Mouse (Mus musculus) gastrocnemius, adult 2 months (tissue): ENCODE measurements at regions not wholly inside any gene's neighbourhood (a gene's known extent, or its start where the extent isn't known, plus 50 kb on each side); places are given as distances from the start of the nearest gene placed in this dataset.
A peak's percentile ranks its signal among the peaks of the same experiment; 100 is the strongest.
"Not testable (repeated sequence)": the region's sequence is repeated elsewhere in the genome, so short reads cannot be mapped to it uniquely, and the experiment has no call there.

Experiments
- DNase-seq: peaks from one replicate; pipeline ENCODE4 v3.0.0; 2022
- H3K27ac ChIP-seq: fragments of 200-600 bp; 2 replicates; pipeline ENCODE4 v1.8.1; 2022; ENCODE audit warnings: mild to moderate bottlenecking
- H3K4me3 ChIP-seq: fragments of 200-600 bp; 2 replicates; pipeline ENCODE4 v1.8.1; 2022; ENCODE audit warnings: mild to moderate bottlenecking, moderate library complexity
- CTCF ChIP-seq: fragments of 200-600 bp; IDR thresholded peaks from 2 replicates; pipeline ENCODE4 v1.8.1; 2022; ENCODE audit warnings: antibody characterized with exemption, mild to moderate bottlenecking, moderate library complexity
- intact Hi-C: fragments of 180-260 bp; cut with DNase I; formaldehyde crosslinking; loops from one replicate; pipeline ENCODE4 v1.15.1; 2025

DNA sequence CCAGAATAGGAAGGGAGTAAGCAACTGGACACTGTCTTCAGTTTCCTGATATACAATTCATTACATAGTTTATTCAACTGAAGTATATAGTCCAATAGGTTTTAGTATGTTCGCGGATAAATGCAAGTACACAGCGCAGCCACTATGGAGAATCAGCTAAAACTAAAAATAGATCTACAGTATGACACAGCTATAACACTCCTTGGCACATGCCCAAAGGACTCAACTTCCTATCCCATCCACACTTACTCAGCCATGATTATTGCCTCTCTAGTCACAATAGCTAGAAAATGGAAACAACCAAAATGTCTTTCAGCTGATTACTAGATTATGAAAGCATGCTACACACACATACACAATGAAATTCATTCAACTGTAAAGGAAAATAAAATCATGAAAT lies 130.0 kb upstream of the Cdk6 start:
- no peak for TF ChIP-seq CTCF
- Histone ChIP-seq H3K27ac (no peak overlapping the region), H3K4me3 (no peak overlapping the region)
- intact Hi-C loops = no loop called here
- no peak for DNase-seq

DNA sequence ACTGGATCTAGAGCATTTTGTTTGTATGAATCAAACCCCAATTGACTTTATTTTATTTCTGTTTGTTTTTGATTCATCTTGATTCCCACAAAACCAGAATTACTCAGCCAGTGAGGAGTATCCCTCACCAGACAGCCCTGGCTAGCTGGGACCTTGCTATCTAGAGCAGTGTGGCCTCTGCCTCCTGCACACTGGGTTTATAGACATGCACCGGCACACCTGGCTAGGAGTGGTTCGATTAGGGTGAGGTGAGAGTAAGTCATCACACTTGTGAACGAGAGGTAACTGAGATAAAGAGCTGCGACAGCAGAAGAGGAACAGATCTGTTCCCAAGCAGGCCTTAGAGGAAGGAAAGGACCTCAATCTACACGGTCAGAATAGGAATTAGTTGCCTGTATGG lies 125.2 kb upstream of the Cdk6 start:
- intact Hi-C loops = no loop called here
- no peak for DNase-seq
- no peak for TF ChIP-seq CTCF
- Histone ChIP-seq H3K27ac (no peak overlapping the region), H3K4me3 (no peak overlapping the region)

DNA sequence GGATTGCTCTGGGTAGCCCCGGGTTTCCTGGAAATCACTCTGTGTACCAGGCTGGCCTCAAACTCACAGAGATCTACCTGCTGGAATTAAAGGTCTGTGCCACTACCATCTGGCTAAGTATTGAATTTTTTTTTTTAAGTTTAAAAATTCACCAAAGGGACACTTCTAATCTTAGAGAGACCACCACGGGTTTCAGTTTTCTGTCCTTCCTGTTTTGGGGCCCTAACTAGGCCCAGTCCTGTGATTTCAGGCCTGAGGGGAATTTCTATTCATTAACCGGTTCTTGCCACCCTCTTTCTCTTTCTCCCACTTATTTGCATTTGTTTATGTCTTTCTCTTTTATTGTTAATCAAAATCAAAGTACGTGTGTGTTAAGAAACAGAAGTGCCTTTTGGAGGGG lies 122.1 kb upstream of the Cdk6 start:
- Histone ChIP-seq H3K27ac (no peak overlapping the region), H3K4me3 (no peak overlapping the region)
- TF ChIP-seq CTCF = no peak
- intact Hi-C loops = no loop called here
- no peak for DNase-seq

DNA sequence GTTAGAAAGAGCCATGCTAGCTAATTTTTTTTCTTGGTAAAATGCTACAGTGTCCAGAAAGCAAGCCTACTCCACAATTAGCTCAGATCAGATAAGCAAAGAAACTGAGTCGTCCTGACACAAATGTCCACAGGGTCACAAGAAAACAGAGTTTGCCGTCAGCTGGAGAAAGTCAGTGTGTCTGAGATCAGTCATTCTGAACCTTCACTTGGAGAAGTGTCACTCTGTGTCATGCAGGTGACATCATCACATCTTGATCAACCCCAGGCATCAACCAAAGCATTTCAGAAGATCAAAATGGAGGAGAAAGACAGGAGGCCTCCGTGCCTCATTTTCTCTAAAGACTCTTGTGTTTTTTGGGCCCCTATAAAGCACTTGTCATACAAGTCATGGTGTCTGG lies 121.5 kb upstream of the Cdk6 start:
- no peak for TF ChIP-seq CTCF
- H3K27ac ChIP-seq = no peak overlapping the region
- intact Hi-C loops = loop anchor here (5.0 kb wide), 1 partner anchor 298 kb away; no protein-coding TSS in a partner anchor
- H3K4me3 ChIP-seq = no peak overlapping the region
- no peak for DNase-seq

DNA sequence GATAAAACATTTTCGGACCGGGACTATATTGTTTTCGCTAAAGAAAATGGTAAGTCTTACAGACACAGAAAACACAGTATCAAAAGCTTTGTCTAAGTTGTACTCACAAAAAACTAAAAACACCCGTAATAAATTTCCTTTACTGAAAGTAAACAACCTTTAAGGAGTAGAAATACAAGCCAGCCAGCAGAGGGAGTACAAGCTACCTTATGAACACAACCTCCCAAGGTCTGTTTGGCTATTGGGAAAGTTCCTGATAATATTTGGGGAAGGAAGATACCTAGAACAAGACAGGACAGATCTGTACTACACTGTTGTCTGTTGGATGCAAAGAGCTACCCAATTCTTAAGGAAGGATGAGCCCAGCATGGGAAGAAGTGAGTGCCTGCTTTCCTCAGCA lies 117.5 kb upstream of the Cdk6 start:
- TF ChIP-seq CTCF = peak; percentile 42
- intact Hi-C loops = loop anchor here (5.0 kb wide), 1 partner anchor 293 kb away; no protein-coding TSS in a partner anchor
- H3K27ac ChIP-seq, DNase-seq, H3K4me3 ChIP-seq: not testable (repeated sequence)

DNA sequence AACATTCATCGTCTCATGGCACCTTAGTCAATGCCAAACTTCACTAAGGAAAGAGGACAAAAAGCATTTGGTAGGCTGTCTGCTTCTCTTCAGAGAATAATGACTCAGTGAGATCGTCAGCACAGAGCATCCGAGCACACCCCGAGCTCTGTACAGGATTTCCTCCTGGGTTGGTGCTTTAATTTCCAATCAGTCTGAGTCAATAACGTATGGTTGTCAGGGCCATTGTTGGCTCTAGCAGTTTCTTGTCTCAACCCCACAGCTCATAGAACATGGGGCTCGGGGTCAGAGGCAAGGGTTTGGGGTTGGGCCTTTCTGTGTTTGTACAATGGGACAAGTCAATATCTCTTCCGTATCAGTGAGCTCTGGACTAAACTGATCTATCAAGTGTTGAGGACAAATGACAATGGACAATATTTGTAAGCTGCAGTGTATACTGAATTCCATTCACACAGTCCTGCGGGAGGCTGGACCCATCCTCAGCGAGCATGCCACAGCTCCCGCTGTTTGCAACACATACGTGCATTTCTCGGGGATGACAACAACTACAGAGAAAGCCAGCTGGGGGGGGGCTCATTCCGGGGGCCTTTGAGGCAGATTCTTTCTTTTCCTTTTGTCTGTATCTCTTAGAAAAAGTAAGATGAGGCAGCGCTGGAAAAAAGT lies 116.8 kb upstream of the Cdk6 start:
- intact Hi-C loops = loop anchor here (5.0 kb wide), 1 partner anchor 293 kb away; no protein-coding TSS in a partner anchor
- DNase-seq, H3K27ac ChIP-seq, H3K4me3 ChIP-seq: not testable (repeated sequence)

DNA sequence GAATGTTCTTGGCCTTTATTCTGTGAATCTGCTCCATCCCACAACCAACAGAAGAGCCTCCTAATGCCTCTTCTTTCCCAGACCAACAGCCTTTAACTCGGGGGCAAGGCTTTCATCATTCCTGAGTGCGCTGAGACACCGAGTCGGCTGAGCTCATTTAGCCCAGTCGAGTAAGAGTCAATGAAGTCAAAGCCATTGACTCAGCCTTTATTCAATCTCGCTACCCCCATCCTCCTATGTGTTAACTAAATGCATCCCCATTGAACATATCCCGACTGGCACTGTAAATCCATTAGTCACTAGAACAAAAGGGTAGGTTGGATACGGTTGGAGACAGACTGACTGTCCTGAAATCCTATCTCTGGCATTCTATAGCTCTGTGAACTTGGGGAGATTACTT lies 115.9 kb upstream of the Cdk6 start:
- intact Hi-C loops = not testable (repeated sequence)

DNA sequence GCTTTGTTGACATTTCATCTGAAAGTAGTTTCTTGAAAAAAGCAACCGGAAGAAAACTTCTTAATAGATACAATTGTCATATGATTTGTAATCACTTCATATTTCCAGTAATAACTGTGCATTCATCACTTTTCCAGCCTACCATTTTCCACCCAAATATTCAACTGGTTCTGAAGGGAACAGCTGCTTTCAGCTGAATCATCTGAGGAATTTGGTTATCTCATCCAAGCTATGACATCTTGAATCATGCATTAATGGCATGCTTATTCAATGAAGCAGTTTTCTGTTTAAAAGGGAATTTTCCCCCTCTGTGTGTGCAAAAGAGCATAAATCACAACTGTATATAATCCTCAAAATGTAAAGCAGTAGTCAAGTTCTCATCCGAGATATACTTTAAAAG lies 97.2 kb upstream of the Cdk6 start:
- intact Hi-C loops, H3K4me3 ChIP-seq, H3K27ac ChIP-seq, DNase-seq: not testable (repeated sequence)

More for the DNA sequence above, 115.9 kb upstream of the Cdk6 start:
- not testable (repeated sequence) for H3K4me3 ChIP-seq, DNase-seq, H3K27ac ChIP-seq

DNA sequence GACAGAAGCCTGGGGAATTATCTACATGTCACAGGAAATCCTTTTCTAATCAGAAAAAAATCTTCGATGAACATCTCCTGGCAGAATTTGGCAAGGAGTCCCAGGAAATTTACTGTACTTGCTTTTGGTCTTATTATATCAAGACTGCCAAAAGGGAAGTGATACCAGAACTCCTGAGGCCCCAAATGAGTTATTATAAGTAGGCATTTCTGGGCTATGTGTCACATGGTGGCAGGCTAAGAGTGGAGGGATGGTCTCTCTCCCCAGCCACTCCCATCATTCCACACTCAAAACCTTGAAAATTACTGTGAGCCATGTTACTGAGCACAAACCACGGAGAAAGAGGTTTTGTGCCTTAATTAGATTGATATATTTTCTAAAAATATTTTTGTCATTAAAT lies 94.0 kb upstream of the Cdk6 start:
- no peak overlapping the region for H3K27ac ChIP-seq
- H3K4me3 ChIP-seq = no peak overlapping the region
- no peak for DNase-seq
- intact Hi-C loops = no loop called here
- no peak for TF ChIP-seq CTCF

DNA sequence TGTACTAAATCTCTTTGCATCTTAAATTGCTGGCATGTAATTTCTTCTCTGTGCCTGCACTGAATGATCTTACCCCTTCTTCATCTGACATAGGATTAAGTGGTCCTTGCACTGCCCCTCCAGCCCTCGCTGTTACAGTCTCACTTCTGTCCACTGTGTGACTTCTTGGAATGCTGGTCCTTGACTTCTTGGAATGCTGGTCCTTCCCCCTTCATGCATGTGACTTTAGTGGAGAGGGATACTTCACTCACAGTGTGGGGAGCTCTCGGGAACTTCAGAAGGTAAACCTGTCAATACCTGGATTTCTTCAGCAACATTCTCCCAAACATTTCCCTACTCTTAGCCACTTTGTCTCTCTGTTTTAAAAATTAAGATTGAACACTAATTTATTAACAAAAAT lies 91.0 kb upstream of the Cdk6 start:
- intact Hi-C loops = no loop called here
- H3K4me3 ChIP-seq = no peak overlapping the region
- no peak for TF ChIP-seq CTCF
- no peak for DNase-seq
- H3K27ac ChIP-seq = no peak overlapping the region

DNA sequence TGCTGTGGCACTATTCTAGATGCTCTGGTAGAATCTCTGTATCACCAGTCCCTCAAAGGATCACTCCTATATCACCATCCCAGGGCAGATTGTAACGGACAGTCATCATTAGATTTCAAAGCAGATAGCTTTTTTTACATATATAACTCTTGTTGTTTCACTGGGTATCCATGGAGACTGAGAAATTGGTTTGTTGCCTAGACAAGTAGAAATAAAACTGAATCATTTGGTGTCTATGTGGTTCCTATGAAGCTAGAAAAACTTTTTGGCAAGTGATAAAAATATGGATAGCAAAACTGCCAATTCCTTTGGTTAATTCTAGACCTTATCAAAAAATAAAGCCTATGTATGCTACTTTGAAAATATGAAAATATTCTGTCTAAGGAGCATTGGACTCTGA lies 81.0 kb upstream of the Cdk6 start:
- Histone ChIP-seq H3K4me3 (no peak overlapping the region), H3K27ac (no peak overlapping the region)
- intact Hi-C loops = no loop called here
- no peak for DNase-seq
- no peak for TF ChIP-seq CTCF

DNA sequence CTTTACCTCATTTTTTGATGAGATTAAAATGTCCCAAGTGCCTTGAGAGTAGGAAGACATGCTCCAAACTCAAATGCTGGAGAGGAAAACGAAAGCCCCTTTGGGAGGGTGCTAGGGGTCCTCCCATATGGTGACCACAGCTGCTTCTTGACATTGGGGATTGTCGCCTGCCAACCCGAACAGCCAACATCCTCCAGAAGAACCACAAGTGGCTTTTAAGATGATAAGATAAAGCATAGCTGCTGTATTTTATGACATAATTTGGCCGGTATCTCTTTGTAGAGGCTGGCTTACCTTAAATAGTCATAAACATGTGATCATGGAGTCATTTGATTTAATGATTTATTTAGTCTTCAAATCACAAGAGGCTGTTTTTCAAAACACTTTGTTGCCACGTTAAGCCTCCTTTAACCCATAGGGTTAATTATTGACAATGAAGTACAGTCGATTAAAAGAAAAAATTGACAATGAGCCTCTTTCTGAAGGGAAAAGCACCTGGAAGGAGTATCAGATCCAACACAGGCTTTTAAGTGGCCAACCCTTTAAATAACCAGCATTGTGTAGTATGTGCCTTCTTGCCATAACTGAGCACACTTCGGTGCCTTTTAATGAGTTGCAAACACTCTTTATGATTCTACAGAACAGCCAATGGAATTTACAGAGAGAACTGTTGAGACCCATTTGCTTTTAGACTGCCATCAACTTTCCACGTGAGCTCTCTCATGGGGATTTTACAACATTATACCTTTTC lies 76.1 kb upstream of the Cdk6 start:
- H3K27ac ChIP-seq, intact Hi-C loops, DNase-seq: not testable (repeated sequence)

DNA sequence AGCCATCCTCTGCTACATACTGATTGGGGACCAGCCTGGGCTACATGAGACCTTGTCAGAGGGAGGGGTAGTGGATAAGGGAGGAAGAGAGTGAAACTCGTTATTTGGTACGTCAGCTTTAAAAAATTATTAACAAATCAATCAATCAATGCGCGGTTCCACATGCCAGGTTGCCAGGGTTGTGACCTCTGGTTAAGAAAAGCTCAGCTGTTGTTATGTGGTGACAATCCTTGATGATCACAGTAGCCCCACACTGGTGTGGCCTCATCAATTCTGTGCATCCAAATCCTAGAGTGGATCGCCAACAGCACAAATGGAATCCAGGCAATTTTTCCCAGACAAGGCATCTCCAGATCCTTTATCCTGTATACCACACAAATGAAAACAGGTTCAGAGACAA lies 74.3 kb upstream of the Cdk6 start:
- intact Hi-C loops = no loop called here
- no peak overlapping the region for H3K27ac ChIP-seq
- no peak for DNase-seq
- H3K4me3 ChIP-seq = no peak overlapping the region
- no peak for TF ChIP-seq CTCF

More for the DNA sequence above, 76.1 kb upstream of the Cdk6 start:
- not testable (repeated sequence) for H3K4me3 ChIP-seq

DNA sequence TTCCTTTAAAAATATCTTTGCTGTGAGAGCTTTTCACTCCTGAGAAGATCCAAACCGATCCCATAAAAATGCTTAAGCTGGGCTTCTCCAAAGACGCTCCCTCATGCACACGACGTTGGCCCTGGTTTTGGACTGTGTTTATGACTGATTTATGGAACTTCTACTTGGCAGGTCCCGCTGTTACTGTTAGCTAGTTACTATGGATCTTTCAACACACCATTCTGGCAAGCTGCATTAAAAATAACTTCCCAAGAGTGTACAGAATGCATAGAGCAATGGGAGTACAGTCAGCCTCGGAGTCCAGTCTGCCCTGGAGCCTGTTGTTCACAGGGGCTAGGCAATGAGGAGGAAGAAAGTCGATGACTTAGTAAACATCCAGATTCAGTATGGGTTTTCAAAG lies 71.5 kb upstream of the Cdk6 start:
- H3K27ac ChIP-seq = no peak overlapping the region
- intact Hi-C loops = no loop called here
- no peak for DNase-seq
- no peak overlapping the region for H3K4me3 ChIP-seq
- TF ChIP-seq CTCF = no peak

DNA sequence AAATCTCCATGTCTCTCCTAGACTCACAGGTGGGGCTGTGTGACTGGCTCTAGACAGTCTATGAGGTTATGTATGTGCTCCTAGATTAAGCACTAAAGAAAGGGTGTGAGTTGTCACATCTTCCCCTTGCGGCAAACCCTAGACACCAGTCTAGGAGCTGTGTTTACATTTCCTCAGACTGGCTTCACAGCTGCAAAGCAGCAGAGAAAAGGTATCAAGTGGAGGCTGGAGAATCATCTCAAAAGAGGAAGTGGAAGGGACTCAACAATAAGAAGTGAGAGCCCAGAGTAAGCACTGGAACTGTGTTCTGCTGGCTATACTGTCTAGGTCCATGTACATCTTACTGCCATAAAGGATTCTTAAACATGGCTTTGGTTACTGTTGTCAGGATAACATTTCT lies 68.1 kb upstream of the Cdk6 start:
- DNase-seq, H3K4me3 ChIP-seq, intact Hi-C loops, H3K27ac ChIP-seq: not testable (repeated sequence)

DNA sequence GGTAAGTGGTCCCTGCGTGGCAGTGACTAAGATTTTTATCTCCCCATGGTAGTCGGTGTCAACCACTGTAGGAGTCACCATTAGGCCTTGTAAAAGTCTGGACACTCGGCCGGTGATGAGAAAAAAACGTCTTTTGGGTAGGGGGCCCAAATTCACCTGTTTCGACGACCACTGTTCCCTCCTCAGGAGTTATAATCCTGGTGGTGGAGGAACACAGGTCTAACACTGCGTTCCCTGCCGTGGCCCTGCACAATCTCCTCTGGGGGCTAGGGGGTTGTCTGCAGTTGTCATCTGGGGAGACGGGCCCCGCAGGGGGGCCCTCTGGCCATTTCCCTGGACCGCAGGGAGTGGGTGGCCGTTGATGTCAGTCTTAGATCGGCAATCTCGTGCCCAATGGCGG lies 64.0 kb upstream of the Cdk6 start:
- DNase-seq, H3K4me3 ChIP-seq, intact Hi-C loops, H3K27ac ChIP-seq: not testable (repeated sequence)

DNA sequence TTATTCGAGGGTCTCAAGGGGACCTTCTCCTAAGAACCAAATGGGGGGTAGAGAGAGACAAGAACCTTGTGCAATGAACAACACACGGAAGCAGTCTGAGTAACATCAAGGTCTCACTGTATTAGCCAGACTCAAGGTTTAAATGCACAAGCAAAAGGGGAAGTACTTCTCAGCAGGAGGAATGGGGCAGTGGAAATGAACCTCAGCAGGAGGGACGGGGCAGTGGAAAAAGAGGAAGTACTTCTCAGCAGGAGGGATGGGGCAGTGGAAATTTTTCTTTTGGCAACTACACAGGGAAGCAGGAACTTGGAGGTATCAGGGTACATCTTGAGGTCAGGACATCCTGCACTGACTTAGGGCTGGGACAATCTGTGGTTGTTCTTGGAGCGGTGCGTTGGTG lies 62.3 kb upstream of the Cdk6 start:
- intact Hi-C loops, H3K4me3 ChIP-seq, H3K27ac ChIP-seq, DNase-seq: not testable (repeated sequence)

DNA sequence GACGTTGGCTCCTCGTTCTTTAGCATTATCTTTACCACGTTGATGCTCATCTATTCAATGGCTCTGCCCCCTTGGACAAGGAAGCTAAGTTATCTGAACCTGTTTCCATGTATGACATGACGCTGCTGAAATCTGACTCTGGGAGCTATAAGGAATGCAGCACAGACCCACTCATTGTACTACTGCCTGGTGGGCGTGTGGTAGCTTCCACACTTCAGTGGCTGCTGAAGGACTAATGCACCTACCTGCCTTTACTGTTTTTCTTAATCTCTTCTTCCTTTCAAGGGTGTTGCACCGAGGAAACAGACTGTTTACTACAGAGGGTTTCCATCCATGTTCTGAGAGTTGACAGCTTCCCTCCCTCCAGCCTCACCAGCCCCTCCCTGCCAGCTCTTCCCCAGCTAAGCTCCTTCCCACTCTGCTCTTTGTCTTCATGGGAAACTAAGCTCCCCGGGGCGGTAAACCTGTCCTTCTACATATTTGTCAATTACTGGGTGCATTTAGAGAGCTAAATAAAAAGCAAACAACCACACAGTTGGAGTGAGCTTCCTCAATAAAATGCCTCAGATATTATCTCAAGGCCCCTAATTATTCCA lies 59.3 kb upstream of the Cdk6 start:
- H3K4me3 ChIP-seq, intact Hi-C loops, H3K27ac ChIP-seq, DNase-seq: not testable (repeated sequence)
